31 mouse cellular contexts compared by ENCODE assay signal in genomic region chr11:47049756-47050155, GRCm38 (mm10).
"Had no signal": no experiment of that assay in that cellular context is flagged by ENCODE, and none has a peak within 500 bp of the region (broad histone marks: within the 10 kb centered on the region; RNA-seq: fewer than 3 reads in every experiment).

No protein-coding gene starts in this region.

- ATAC-seq: hindbrain, embryonic 16.5 days; inflammation-experienced regulatory T-cells, adult 6 months; intestine, embryonic 15.5 days; intestine, embryonic 16.5 days; intestine, postnatal 0 days had no signal

- H3K4me3 ChIP-seq: heart, embryonic 10.5 days; heart, embryonic 12.5 days; heart, embryonic 13.5 days; heart, embryonic 15.5 days; hindbrain, embryonic 10.5 days; hindbrain, embryonic 12.5 days; hindbrain, embryonic 13.5 days; hindbrain, embryonic 15.5 days; intestine, embryonic 15.5 days; kidney, embryonic 15.5 days; layer of hippocampus, adult 2 months had no signal

- H3K9me3 ChIP-seq: heart, embryonic 10.5 days; heart, embryonic 12.5 days; heart, embryonic 15.5 days; hindbrain, embryonic 10.5 days; hindbrain, embryonic 12.5 days; hindbrain, embryonic 15.5 days; intestine, embryonic 15.5 days; kidney, embryonic 15.5 days had no signal

- DNase-seq: heart, postnatal 10 days; heart, postnatal 14 days; heart, postnatal 36 days; heart, postnatal 4 days; kidney, adult 11 months; kidney, adult 18-20 months; kidney, adult 2 months; kidney, adult 8-10 months; kidney, adult 9 months; kidney, postnatal 10 days; kidney, postnatal 14 days; kidney, postnatal 25 days; kidney, postnatal 36 days; kidney, postnatal 4 days; layer of hippocampus, adult 9-11 months; layer of hippocampus, postnatal 36 days had no signal

- H3K27me3 ChIP-seq: heart, embryonic 13.5 days; heart, embryonic 15.5 days; hindbrain, embryonic 12.5 days; hindbrain, embryonic 13.5 days; hindbrain, embryonic 15.5 days; intestine, embryonic 15.5 days; kidney, embryonic 15.5 days had no signal

- H3K4me1 ChIP-seq: heart, embryonic 10.5 days; hindbrain, embryonic 10.5 days; hindbrain, embryonic 12.5 days; hindbrain, embryonic 15.5 days; intestine, embryonic 15.5 days; kidney, embryonic 15.5 days had no signal

- H3K36me3 ChIP-seq: heart, embryonic 10.5 days; heart, embryonic 12.5 days; heart, embryonic 15.5 days; hindbrain, embryonic 10.5 days; hindbrain, embryonic 12.5 days; hindbrain, embryonic 13.5 days; hindbrain, embryonic 15.5 days; intestine, embryonic 15.5 days; kidney, embryonic 15.5 days had no signal
